Mouse (Mus musculus): ENCODE results near the gene Tbc1d22a.
"Not testable (repeated sequence)": the region's sequence is repeated elsewhere in the genome, so short reads cannot be mapped to it uniquely, and the experiment has no call there.

- TF ChIP-seq CTCF (IDR thresholded peaks at IDR 0.05; ENCODE audit: extremely low read depth, insufficient read depth, insufficient read length, insufficient replicate concordance); POLR2A (IDR thresholded peaks at IDR 0.05; ENCODE audit: low read depth, low read length): not testable (repeated sequence)
Measured at GRCm38 (mm10) chr15:86194676-86195453, 19.4 kb upstream of the Tbc1d22a start.

All from spleen, adult 2 months (tissue).